In the genomic region with DNA sequence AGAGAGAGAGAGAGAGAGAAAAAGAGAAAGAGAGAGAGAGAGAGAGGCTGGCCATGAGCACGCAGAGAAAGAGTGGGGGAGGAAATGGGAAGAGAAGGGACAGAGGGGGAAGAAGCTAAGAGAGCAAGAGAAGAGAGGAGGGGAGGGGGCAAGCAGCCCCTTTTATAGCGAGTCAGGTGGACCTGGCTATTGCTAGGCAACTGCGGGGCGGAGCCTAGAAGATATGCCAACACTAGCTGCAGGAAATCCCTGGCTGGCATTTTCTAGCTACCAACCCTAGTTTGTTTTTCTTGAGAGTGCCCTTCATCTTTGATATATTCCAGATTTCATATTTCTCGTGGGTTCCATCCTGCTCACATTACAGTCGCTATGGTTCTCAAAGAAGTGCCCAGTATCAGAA, we compare ENCODE assay signal across 10 mouse cellular contexts. TPM values are rescaled to one million over a fixed set of nuclear protein-coding genes. Genes with fewer than 3 reads are reported as not detected.
DNase-seq lines count a peak whose midpoint lies in the region; ATAC-seq and TF ChIP-seq lines count a peak whose summit lies in the region.
"Had no signal": no experiment of that assay in that cellular context is flagged by ENCODE, and none has a peak within 500 bp of the region (broad histone marks: within the 10 kb centered on the region; RNA-seq: fewer than 3 reads in every experiment).

No protein-coding gene starts in this region.

- DNase-seq in kidney, postnatal 4 days = no peak
- DNase-seq in CH12.LX (ENCODE audit: extremely low read depth) = no peak
- DNase-seq in brain, embryonic 14.5 days (ENCODE audit: low read depth) = peak; percentile 51
- DNase-seq in spleen, adult 18-20 months = no peak
- no peak for DNase-seq in spleen, postnatal 14 days (ENCODE audit: low spot score in 2 of 2)

- H3K4me2 ChIP-seq in kidney, embryonic 15.5 days = peak overlapping the region; percentile 36; the same call in 1 of the 2 replicates
- peak overlapping the region; percentile 46; the same call in 1 of the 2 replicates for H3K4me2 ChIP-seq in CH12.LX (ENCODE audit: insufficient read depth, low read depth, poor library complexity, severe bottlenecking)
- H3K4me2 ChIP-seq in liver, embryonic 15.5 days = peak overlapping the region; percentile 21

- dilution Hi-C loops in CH12.LX (cut with MboI; ENCODE audit: extremely low pct_ligation_motif_present, extremely low pct_unique_long_range_greater_than_20kb, low sequenced_read_pairs) = no loop called here

- H3K4me3 ChIP-seq in kidney, embryonic 15.5 days (replicated peaks) = no peak overlapping the region
- H3K4me3 ChIP-seq in CH12.LX (replicated peaks in 1 of 3; ENCODE audit: low read depth in 2 of 3, low read length in 2 of 3, poor library complexity in 1 of 3) = no peak overlapping the region
- H3K4me3 ChIP-seq in liver, embryonic 15.5 days (replicated peaks) = no peak overlapping the region
- H3K4me3 ChIP-seq: erythroblast, embryonic 14.5 days had no signal

- H3K9me3 ChIP-seq in kidney, embryonic 15.5 days (replicated peaks) = no peaks in the 10 kb centered on the region
- no peaks in the 10 kb centered on the region for H3K9me3 ChIP-seq in CH12.LX (replicated peaks; ENCODE audit: low read length)
- no peaks in the 10 kb centered on the region for H3K9me3 ChIP-seq in liver, embryonic 15.5 days (replicated peaks)

- TF ChIP-seq RAD21 in CH12.LX (IDR thresholded peaks at IDR 0.05; ENCODE audit: low read depth, low read length) = no peak

- ATAC-seq in kidney, embryonic 15.5 days (replicated peaks; ENCODE audit: low FRiP score) = no peak
- no peak for ATAC-seq in liver, embryonic 15.5 days (ENCODE audit: insufficient read depth)

- no peak for TF ChIP-seq CTCF in CH12.LX (conservative IDR thresholded peaks at IDR 0.05 in 1 of 2, IDR thresholded peaks at IDR 0.05 in 1 of 2; ENCODE audit: low read depth in 2 of 2, low read length in 2 of 2)
- no peak for TF ChIP-seq CTCF in brain, embryonic 14.5 days (IDR thresholded peaks at IDR 0.05; ENCODE audit: borderline replicate concordance, extremely low read depth, insufficient read depth, insufficient read length)

- WGBS in kidney, embryonic 15.5 days = 40% methylated on average over 6 of the region's 6 CpGs
- 51% methylated on average over 6 of the region's 6 CpGs for WGBS in liver, embryonic 15.5 days (ENCODE audit: insufficient replicate concordance)

- H3K9ac ChIP-seq in kidney, embryonic 15.5 days = no peak overlapping the region
- no peak overlapping the region for H3K9ac ChIP-seq in CH12.LX (ENCODE audit: insufficient read depth, low read depth)
- no peak overlapping the region for H3K9ac ChIP-seq in liver, embryonic 15.5 days

- peaks cover 19% of the 10 kb centered on the region for H3K4me1 ChIP-seq in kidney, embryonic 15.5 days
- peaks cover 3 to 7% of the 10 kb centered on the region in 2 experiments; a peak in 1 of 4 replicates for H3K4me1 ChIP-seq in CH12.LX (ENCODE audit: control insufficient read depth in 1 of 2, insufficient read depth in 2 of 2)
- peaks cover 17% of the 10 kb centered on the region for H3K4me1 ChIP-seq in liver, embryonic 15.5 days (replicated peaks)

- TF ChIP-seq EP300 in CH12.LX (IDR thresholded peaks at IDR 0.05; ENCODE audit: low read length) = no peak

- H3K27me3 ChIP-seq in kidney, embryonic 15.5 days = no peaks in the 10 kb centered on the region
- no peaks in the 10 kb centered on the region for H3K27me3 ChIP-seq in CH12.LX (replicated peaks)
- H3K27me3 ChIP-seq in liver, embryonic 15.5 days = no peaks in the 10 kb centered on the region

- TF ChIP-seq POLR2A in CH12.LX (IDR thresholded peaks at IDR 0.05; ENCODE audit: low read depth, low read length) = no peak
- TF ChIP-seq POLR2A in brain, embryonic 14.5 days (IDR thresholded peaks at IDR 0.05; ENCODE audit: borderline replicate concordance, extremely low read depth, insufficient read depth, insufficient read length, poor library complexity, severe bottlenecking) = no peak

- in situ Hi-C loops in CH12.LX (cut with MboI; ENCODE audit: low pct_ligation_motif_present, low pct_unique_long_range_greater_than_20kb, low sequenced_read_pairs) = no loop called here

- H3K36me3 ChIP-seq in kidney, embryonic 15.5 days = no peaks in the 10 kb centered on the region
- H3K36me3 ChIP-seq in CH12.LX (replicated peaks in 1 of 2; ENCODE audit: control insufficient read depth in 1 of 2, insufficient read depth in 1 of 2, low read length in 1 of 2) = no peaks in the 10 kb centered on the region
- H3K36me3 ChIP-seq in liver, embryonic 15.5 days (replicated peaks) = no peaks in the 10 kb centered on the region

- no peaks in the 10 kb centered on the region for H3K79me2 ChIP-seq in CH12.LX (replicated peaks; ENCODE audit: control insufficient read depth, extremely low read depth, insufficient read depth, poor library complexity, severe bottlenecking)

- no peak overlapping the region for H3K27ac ChIP-seq in kidney, embryonic 15.5 days
- H3K27ac ChIP-seq in CH12.LX (ENCODE audit: insufficient read depth, low read depth) = no peak overlapping the region
- no peak overlapping the region for H3K27ac ChIP-seq in liver, embryonic 15.5 days (replicated peaks)

TF ChIP-seq in CH12.LX, 34 proteins besides CTCF, POLR2A, EP300 and RAD21:
- TF ChIP-seq HCFC1 (IDR thresholded peaks at IDR 0.05; ENCODE audit: low read depth, low read length) (no peak), ZC3H11A (IDR thresholded peaks at IDR 0.05; ENCODE audit: low read depth, low read length) (no peak), GABPA (IDR thresholded peaks at IDR 0.05; ENCODE audit: insufficient replicate concordance, low read depth, low read length) (no peak), JUN (IDR thresholded peaks at IDR 0.05; ENCODE audit: insufficient read depth, low read depth, low read length) (no peak), ZMIZ1 (IDR thresholded peaks at IDR 0.05; ENCODE audit: low read depth, low read length) (no peak), ZKSCAN1 (IDR thresholded peaks at IDR 0.05; ENCODE audit: borderline replicate concordance, low read depth, low read length) (no peak), ZNF384 (IDR thresholded peaks at IDR 0.05; ENCODE audit: low read depth, low read length) (no peak), TCF12 (IDR thresholded peaks at IDR 0.05; ENCODE audit: low read depth, low read length) (no peak), MAFK (IDR thresholded peaks at IDR 0.05; ENCODE audit: insufficient replicate concordance, low read length) (no peak), CHD2 (IDR thresholded peaks at IDR 0.05; ENCODE audit: low read length) (no peak), USF2 (conservative IDR thresholded peaks at IDR 0.05; ENCODE audit: low read depth, low read length) (no peak), SMC3 (IDR thresholded peaks at IDR 0.05; ENCODE audit: low read depth, low read length) (no peak), MAZ (IDR thresholded peaks at IDR 0.05; ENCODE audit: low read depth, low read length) (no peak), IRF4 (IDR thresholded peaks at IDR 0.05; ENCODE audit: low read depth, low read length) (no peak), UBTF (IDR thresholded peaks at IDR 0.05; ENCODE audit: low read depth, low read length) (no peak)

RNA-seq across cellular contexts. Expression of gene Bco1, which starts 19.4 kb away (rescaled TPM):
- 0.33 and 0.36 TPM in 2 replicates for polyA plus RNA-seq in kidney, embryonic 15.5 days (2015; fragmentation: Nextera tagmentation; extraction: Ambion mirVana)
- total RNA-seq in CH12.LX (2012; rRNA removed) (not detected in 2 replicates), CH12.LX (2014; rRNA removed) (not detected in 2 replicates)
- not detected in 2 replicates for polyA plus RNA-seq in CH12.LX (2012; ENCODE audit: insufficient read length, low read depth)
- polyA plus RNA-seq in brain, embryonic 14.5 days (2012; rRNA removed) = 0.11 and 0.12 TPM in 2 replicates
- 6.0 and 6.2 TPM in 2 replicates for polyA plus RNA-seq in liver, embryonic 15.5 days (2015; fragmentation: Nextera tagmentation; extraction: Ambion mirVana)
- total RNA-seq: left cerebral cortex, adult 8-10 months had no signal
- polyA plus RNA-seq: erythroblast, embryonic 14.5 days had no signal

RNA-seq across cellular contexts. Expression of gene Pkd1l2, which starts 32.8 kb away (rescaled TPM):
- polyA plus RNA-seq in kidney, embryonic 15.5 days (2015; fragmentation: Nextera tagmentation; extraction: Ambion mirVana) = 0.05 and 0.10 TPM in 2 replicates
- total RNA-seq in CH12.LX (2012; rRNA removed) (not detected in 2 replicates), CH12.LX (2014; rRNA removed) (not detected in 2 replicates)
- 0.06 TPM in 1 of 2 replicates, not detected in the other for polyA plus RNA-seq in CH12.LX (2012; ENCODE audit: insufficient read length, low read depth)
- 0.01 TPM in 2 replicates for polyA plus RNA-seq in brain, embryonic 14.5 days (2012; rRNA removed)
- not detected in 2 replicates for polyA plus RNA-seq in liver, embryonic 15.5 days (2015; fragmentation: Nextera tagmentation; extraction: Ambion mirVana)
- total RNA-seq: megakaryocyte-erythroid progenitor cell, adult 5-6 weeks had no signal
- polyA plus RNA-seq: erythroblast, embryonic 14.5 days had no signal

RNA-seq across cellular contexts. Expression of gene Gan, which starts 42.8 kb away (rescaled TPM):
- 1.9 TPM in 2 replicates for polyA plus RNA-seq in kidney, embryonic 15.5 days (2015; fragmentation: Nextera tagmentation; extraction: Ambion mirVana)
- 2.9 and 3.2 TPM in 2 replicates for total RNA-seq in CH12.LX (2012; rRNA removed)
- 1.5 and 1.7 TPM in 2 replicates for total RNA-seq in CH12.LX (2014; rRNA removed)
- 2.5 and 2.8 TPM in 2 replicates for polyA plus RNA-seq in CH12.LX (2012; ENCODE audit: insufficient read length, low read depth)
- 8.0 and 10.5 TPM in 2 replicates for polyA plus RNA-seq in brain, embryonic 14.5 days (2012; rRNA removed)
- polyA plus RNA-seq in liver, embryonic 15.5 days (2015; fragmentation: Nextera tagmentation; extraction: Ambion mirVana) = 0.79 and 0.98 TPM in 2 replicates
